Mouse (Mus musculus): ENCODE results near the gene Evl. TPM values are rescaled to one million over a fixed set of nuclear protein-coding genes. Genes with fewer than 3 reads are reported as not detected.

Evl gene
- polyA plus RNA-seq, 1 experiment from 2014 or later: 80.0 TPM

- 85% methylated on average over 3 of the region's 3 CpGs for WGBS
- H3K9ac ChIP-seq (ENCODE audit: low read length): no peak overlapping the region
- no peak for ATAC-seq (ENCODE audit: insufficient number of reproducible peaks, low FRiP score, low TSS enrichment, low read depth)
- no peaks in the 10 kb centered on the region for H3K27me3 ChIP-seq (ENCODE audit: control insufficient read depth, insufficient read depth, low read length)
- H3K27ac ChIP-seq (replicated peaks; ENCODE audit: low read depth, low read length): no peak overlapping the region
- H3K4me3 ChIP-seq (ENCODE audit: low read depth, low read length): no peak overlapping the region
- no peaks in the 10 kb centered on the region for H3K9me3 ChIP-seq (ENCODE audit: control insufficient read depth, low read length)
- no peak overlapping the region for H3K4me2 ChIP-seq (ENCODE audit: low read depth, severe bottlenecking)
- DNase-seq (ENCODE audit: low spot score): no peak
- no peaks in the 10 kb centered on the region for H3K4me1 ChIP-seq (ENCODE audit: control insufficient read depth, insufficient read depth, low read length)
- no peaks in the 10 kb centered on the region for H3K36me3 ChIP-seq (ENCODE audit: control insufficient read depth, insufficient read depth, low read length)
Measured at GRCm38 (mm10) chr12:108563238-108563637, 8.7 kb downstream of the Evl start.

- Histone ChIP-seq H3K4me1 (ENCODE audit: control insufficient read depth, insufficient read depth, low read length) (no peaks in the 10 kb centered on the region), H3K36me3 (ENCODE audit: control insufficient read depth, insufficient read depth, low read length) (no peaks in the 10 kb centered on the region), H3K9ac (ENCODE audit: low read length) (no peak overlapping the region), H3K27me3 (ENCODE audit: control insufficient read depth, insufficient read depth, low read length) (no peaks in the 10 kb centered on the region), H3K4me2 (ENCODE audit: low read depth, severe bottlenecking) (no peak overlapping the region), H3K4me3 (ENCODE audit: low read depth, low read length) (no peak overlapping the region), H3K27ac (replicated peaks; ENCODE audit: low read depth, low read length) (no peak overlapping the region), H3K9me3 (ENCODE audit: control insufficient read depth, low read length) (no peaks in the 10 kb centered on the region)
- DNase-seq (ENCODE audit: low spot score) (no peak), ATAC-seq (ENCODE audit: insufficient number of reproducible peaks, low FRiP score, low TSS enrichment, low read depth) (no peak)
- WGBS: 85% methylated on average over 12 of the region's 12 CpGs
Measured at GRCm38 (mm10) chr12:108564910-108565506, 10.5 kb downstream of the Evl start.

GRCm38 (mm10) chr12:108579156-108579871 lies 24.8 kb downstream of the Evl start:
- Histone ChIP-seq H3K36me3 (ENCODE audit: control insufficient read depth, insufficient read depth, low read length) (no peaks in the 10 kb centered on the region; the same call in 1 of the 2 replicates), H3K9me3 (ENCODE audit: control insufficient read depth, low read length) (no peaks in the 10 kb centered on the region)
- WGBS: 78% methylated on average over 7 of the region's 7 CpGs

GRCm38 (mm10) chr12:108583775-108584174 lies 29.3 kb downstream of the Evl start:
- Histone ChIP-seq H3K4me3 (ENCODE audit: low read depth, low read length) (no peak overlapping the region), H3K4me2 (ENCODE audit: low read depth, severe bottlenecking) (no peak overlapping the region), H3K27ac (replicated peaks; ENCODE audit: low read depth, low read length) (no peak overlapping the region), H3K27me3 (ENCODE audit: control insufficient read depth, insufficient read depth, low read length) (no peaks in the 10 kb centered on the region), H3K4me1 (ENCODE audit: control insufficient read depth, insufficient read depth, low read length) (no peaks in the 10 kb centered on the region), H3K36me3 (ENCODE audit: control insufficient read depth, insufficient read depth, low read length) (peaks cover 2% of the 10 kb centered on the region; the same call in 1 of the 2 replicates), H3K9me3 (ENCODE audit: control insufficient read depth, low read length) (no peaks in the 10 kb centered on the region), H3K9ac (ENCODE audit: low read length) (no peak overlapping the region)
- DNase-seq (ENCODE audit: low spot score): no peak
- 93% methylated on average over 1 of the region's 1 CpGs for WGBS
- ATAC-seq (ENCODE audit: insufficient number of reproducible peaks, low FRiP score, low TSS enrichment, low read depth): no peak

More at GRCm38 (mm10) chr12:108579156-108579871, 24.8 kb downstream of the Evl start:
- no peak for ATAC-seq (ENCODE audit: insufficient number of reproducible peaks, low FRiP score, low TSS enrichment, low read depth)
- no peaks in the 10 kb centered on the region for H3K27me3 ChIP-seq (ENCODE audit: control insufficient read depth, insufficient read depth, low read length)
- no peak overlapping the region for H3K4me3 ChIP-seq (ENCODE audit: low read depth, low read length)
- no peak for DNase-seq (ENCODE audit: low spot score)
- no peaks in the 10 kb centered on the region for H3K4me1 ChIP-seq (ENCODE audit: control insufficient read depth, insufficient read depth, low read length)
- no peak overlapping the region for H3K27ac ChIP-seq (replicated peaks; ENCODE audit: low read depth, low read length)
- H3K9ac ChIP-seq (ENCODE audit: low read length): no peak overlapping the region
- H3K4me2 ChIP-seq (ENCODE audit: low read depth, severe bottlenecking): no peak overlapping the region

- Histone ChIP-seq H3K9ac (ENCODE audit: low read length) (no peak overlapping the region), H3K27me3 (ENCODE audit: control insufficient read depth, insufficient read depth, low read length) (no peaks in the 10 kb centered on the region), H3K36me3 (ENCODE audit: control insufficient read depth, insufficient read depth, low read length) (0 out of 2 replicates have a peak, but pooled peaks cover 2% of the 10 kb centered on the region), H3K27ac (replicated peaks; ENCODE audit: low read depth, low read length) (no peak overlapping the region), H3K9me3 (ENCODE audit: control insufficient read depth, low read length) (no peaks in the 10 kb centered on the region), H3K4me3 (ENCODE audit: low read depth, low read length) (no peak overlapping the region), H3K4me1 (ENCODE audit: control insufficient read depth, insufficient read depth, low read length) (no peaks in the 10 kb centered on the region), H3K4me2 (ENCODE audit: low read depth, severe bottlenecking) (no peak overlapping the region)
- DNase-seq (ENCODE audit: low spot score) (no peak), ATAC-seq (ENCODE audit: insufficient number of reproducible peaks, low FRiP score, low TSS enrichment, low read depth) (no peak)
- 90% methylated on average over 2 of the region's 2 CpGs for WGBS
Measured at GRCm38 (mm10) chr12:108590131-108590530, 35.6 kb downstream of the Evl start.

- DNase-seq (ENCODE audit: low spot score): no peak
- 81% methylated on average over 5 of the region's 5 CpGs for WGBS
- ATAC-seq (ENCODE audit: insufficient number of reproducible peaks, low FRiP score, low TSS enrichment, low read depth): no peak
Measured at GRCm38 (mm10) chr12:108591586-108591985, 37.1 kb downstream of the Evl start.

GRCm38 (mm10) chr12:108592866-108593265 lies 38.3 kb downstream of the Evl start:
- Histone ChIP-seq H3K9ac (ENCODE audit: low read length) (no peak overlapping the region), H3K27ac (replicated peaks; ENCODE audit: low read depth, low read length) (no peak overlapping the region), H3K4me1 (ENCODE audit: control insufficient read depth, insufficient read depth, low read length) (no peaks in the 10 kb centered on the region), H3K4me3 (ENCODE audit: low read depth, low read length) (no peak overlapping the region), H3K9me3 (ENCODE audit: control insufficient read depth, low read length) (no peaks in the 10 kb centered on the region), H3K4me2 (ENCODE audit: low read depth, severe bottlenecking) (no peak overlapping the region), H3K27me3 (ENCODE audit: control insufficient read depth, insufficient read depth, low read length) (no peaks in the 10 kb centered on the region), H3K36me3 (ENCODE audit: control insufficient read depth, insufficient read depth, low read length) (no peaks in the 10 kb centered on the region)
- no peak for ATAC-seq (ENCODE audit: insufficient number of reproducible peaks, low FRiP score, low TSS enrichment, low read depth)
- 90% methylated on average over 6 of the region's 6 CpGs for WGBS
- no peak for DNase-seq (ENCODE audit: low spot score)

More at GRCm38 (mm10) chr12:108591586-108591985, 37.1 kb downstream of the Evl start:
- no peaks in the 10 kb centered on the region for H3K4me1 ChIP-seq (ENCODE audit: control insufficient read depth, insufficient read depth, low read length)
- H3K4me3 ChIP-seq (ENCODE audit: low read depth, low read length): no peak overlapping the region
- H3K4me2 ChIP-seq (ENCODE audit: low read depth, severe bottlenecking): no peak overlapping the region
- H3K27ac ChIP-seq (replicated peaks; ENCODE audit: low read depth, low read length): no peak overlapping the region
- no peaks in the 10 kb centered on the region for H3K9me3 ChIP-seq (ENCODE audit: control insufficient read depth, low read length)
- H3K27me3 ChIP-seq (ENCODE audit: control insufficient read depth, insufficient read depth, low read length): no peaks in the 10 kb centered on the region
- H3K36me3 ChIP-seq (ENCODE audit: control insufficient read depth, insufficient read depth, low read length): 0 out of 2 replicates have a peak, but pooled peaks cover 2% of the 10 kb centered on the region
- H3K9ac ChIP-seq (ENCODE audit: low read length): no peak overlapping the region

- WGBS: 91% methylated on average over 4 of the region's 4 CpGs
- H3K27ac ChIP-seq (replicated peaks; ENCODE audit: low read depth, low read length): no peak overlapping the region
- no peak for ATAC-seq (ENCODE audit: insufficient number of reproducible peaks, low FRiP score, low TSS enrichment, low read depth)
Measured at GRCm38 (mm10) chr12:108600864-108601263, 46.3 kb downstream of the Evl start.

More at GRCm38 (mm10) chr12:108600864-108601263, 46.3 kb downstream of the Evl start:
- peaks cover 4% of the 10 kb centered on the region; the same call in 1 of the 2 replicates for H3K4me1 ChIP-seq (ENCODE audit: control insufficient read depth, insufficient read depth, low read length)
- no peaks in the 10 kb centered on the region for H3K36me3 ChIP-seq (ENCODE audit: control insufficient read depth, insufficient read depth, low read length)
- H3K9ac ChIP-seq (ENCODE audit: low read length): no peak overlapping the region
- DNase-seq (ENCODE audit: low spot score): no peak
- H3K4me3 ChIP-seq (ENCODE audit: low read depth, low read length): no peak overlapping the region
- no peaks in the 10 kb centered on the region for H3K27me3 ChIP-seq (ENCODE audit: control insufficient read depth, insufficient read depth, low read length)
- no peak overlapping the region for H3K4me2 ChIP-seq (ENCODE audit: low read depth, severe bottlenecking)
- no peaks in the 10 kb centered on the region for H3K9me3 ChIP-seq (ENCODE audit: control insufficient read depth, low read length)
